17 mouse cellular contexts compared by ENCODE assay signal in genomic region chr12:92073209-92073608, GRCm38 (mm10).
DNase-seq lines count a peak whose midpoint lies in the region; ATAC-seq lines count a peak whose summit lies in the region.
"Had no signal": no experiment of that assay in that cellular context is flagged by ENCODE, and none has a peak within 500 bp of the region (broad histone marks: within the 10 kb centered on the region; RNA-seq: fewer than 3 reads in every experiment).

No protein-coding gene starts in this region.

- no peaks in the 10 kb centered on the region for H3K36me3 ChIP-seq in forebrain, embryonic 14.5 days (ENCODE audit: control insufficient read depth, insufficient read depth, low read length)
- no peaks in the 10 kb centered on the region for H3K36me3 ChIP-seq in forebrain, embryonic 10.5 days (replicated peaks)
- H3K36me3 ChIP-seq: embryonic facial prominence, embryonic 10.5 days; hindbrain, embryonic 10.5 days; intestine, embryonic 15.5 days had no signal

- intact Hi-C loops in left cerebral cortex, postnatal 10 days (cut with DNase I), result loop anchor here (10.0 kb wide), 1 partner anchor 122 kb away; no protein-coding TSS in a partner anchor

- H3K9ac ChIP-seq in forebrain, embryonic 14.5 days (ENCODE audit: low read length), result no peak overlapping the region
- H3K9ac ChIP-seq: intestine, embryonic 15.5 days; lung, embryonic 14.5 days had no signal

- no peak overlapping the region for H3K27ac ChIP-seq in forebrain, embryonic 14.5 days (ENCODE audit: low read depth, low read length)
- no peak overlapping the region for H3K27ac ChIP-seq in forebrain, embryonic 10.5 days
- H3K27ac ChIP-seq: embryonic facial prominence, embryonic 10.5 days; hindbrain, embryonic 10.5 days; intestine, embryonic 15.5 days; kidney, postnatal 0 days had no signal

- no peak overlapping the region for H3K4me3 ChIP-seq in forebrain, embryonic 14.5 days (ENCODE audit: low read depth, low read length)
- no peak overlapping the region for H3K4me3 ChIP-seq in forebrain, embryonic 10.5 days
- H3K4me3 ChIP-seq: embryonic facial prominence, embryonic 10.5 days; hindbrain, embryonic 10.5 days; intestine, embryonic 15.5 days had no signal

- DNase-seq in forebrain, embryonic 14.5 days (ENCODE audit: low spot score), result peak; percentile 15
- no peak for DNase-seq in forebrain, embryonic 10.5 days (ENCODE audit: extremely low spot score, low spot score)
- DNase-seq in layer of hippocampus, adult 9-10 months (ENCODE audit: low spot score), result peak; percentile 26
- DNase-seq in left cerebral cortex, postnatal 10 days (ENCODE audit: extremely low spot score in 1 of 2, low spot score in 2 of 2), result peak; percentile 46 to 69
- peak; percentile 8 for DNase-seq in right cerebral cortex, postnatal 4 days
- DNase-seq in liver, result no peak
- no peak for DNase-seq in spleen, postnatal 10 days (ENCODE audit: low spot score in 2 of 2)
- DNase-seq: cerebellum, adult 9-11 months; gastrocnemius, postnatal 10 days; lung, embryonic 14.5 days; thymus, postnatal 14 days had no signal

- 82% methylated on average over 10 of the region's 10 CpGs for WGBS in forebrain, embryonic 14.5 days
- WGBS in forebrain, embryonic 10.5 days, result 91% methylated on average over 10 of the region's 10 CpGs

- no peaks in the 10 kb centered on the region for H3K27me3 ChIP-seq in forebrain, embryonic 14.5 days (replicated peaks; ENCODE audit: control insufficient read depth, insufficient read depth, low read length)
- H3K27me3 ChIP-seq in forebrain, embryonic 10.5 days (ENCODE audit: poor library complexity, severe bottlenecking), result no peaks in the 10 kb centered on the region
- H3K27me3 ChIP-seq: CH12.LX; intestine, embryonic 15.5 days had no signal

- no peak overlapping the region for H3K4me2 ChIP-seq in forebrain, embryonic 14.5 days (ENCODE audit: low read length)
- H3K4me2 ChIP-seq: intestine, embryonic 15.5 days; lung, embryonic 14.5 days had no signal

- H3K4me1 ChIP-seq in forebrain, embryonic 14.5 days (ENCODE audit: control insufficient read depth, insufficient read depth, low read length), result no peaks in the 10 kb centered on the region
- no peaks in the 10 kb centered on the region for H3K4me1 ChIP-seq in forebrain, embryonic 10.5 days
- H3K4me1 ChIP-seq: embryonic facial prominence, embryonic 10.5 days; hindbrain, embryonic 10.5 days; intestine, embryonic 15.5 days had no signal

- ATAC-seq in forebrain, embryonic 14.5 days, result 0 out of 2 replicates have a peak, but pooled peaks have one; percentile 20
- ATAC-seq in megakaryocyte-erythroid progenitor cell, adult 5-6 weeks (replicated peaks; ENCODE audit: low FRiP score, low TSS enrichment, poor library complexity, severe bottlenecking), result no peak
- ATAC-seq: intestine, embryonic 15.5 days had no signal

- no peaks in the 10 kb centered on the region for H3K9me3 ChIP-seq in forebrain, embryonic 14.5 days (replicated peaks; ENCODE audit: control insufficient read depth, low read length)
- no peaks in the 10 kb centered on the region for H3K9me3 ChIP-seq in forebrain, embryonic 10.5 days
- H3K9me3 ChIP-seq: embryonic facial prominence, embryonic 10.5 days; hindbrain, embryonic 10.5 days; intestine, embryonic 15.5 days had no signal

Comparison
In these comparisons a context has a peak if more than half of its experiments do, and no peak if none do; other contexts are left out.
1. DNase-seq: peak in forebrain, embryonic 14.5 days (single experiment), layer of hippocampus, adult 9-10 months (single experiment), left cerebral cortex, postnatal 10 days (2 of 2) and right cerebral cortex, postnatal 4 days (single experiment); none in forebrain, embryonic 10.5 days (single experiment), liver (single experiment) and spleen, postnatal 10 days (0 of 2).